Mouse (Mus musculus): ENCODE results near the gene Gm5142. TPM values are rescaled to one million over a fixed set of nuclear protein-coding genes. Genes with fewer than 3 reads are reported as not detected.

The Gm5142 gene
- not detected in 2 replicates for polyA plus RNA-seq (2014; fragmentation: Nextera tagmentation; extraction: Ambion mirVana)

- H3K27me3 ChIP-seq (ENCODE audit: control insufficient read depth, insufficient read depth, low read length): no peaks in the 10 kb centered on the region
- no peaks in the 10 kb centered on the region for H3K4me1 ChIP-seq (ENCODE audit: control insufficient read depth in 2 of 2, insufficient read depth in 2 of 2, low read length in 2 of 2)
- 91% methylated on average over 3 of the region's 3 CpGs for WGBS
- no peak within 1 kb of the TSS for H3K27ac ChIP-seq (replicated peaks in 1 of 2; ENCODE audit: control insufficient read depth in 1 of 2, insufficient read depth in 1 of 2, low read depth in 2 of 2, low read length in 2 of 2)
- H3K9ac ChIP-seq (ENCODE audit: low read length): no peak within 1 kb of the TSS
- no peaks in the 10 kb centered on the region for H3K9me3 ChIP-seq (ENCODE audit: control insufficient read depth, low read length)
- H3K4me2 ChIP-seq (ENCODE audit: low read length): no peak within 1 kb of the TSS
- H3K36me3 ChIP-seq (ENCODE audit: control insufficient read depth, insufficient read depth, low read length): no peaks in the 10 kb centered on the region
- no peak within 1 kb of the TSS for H3K4me3 ChIP-seq (ENCODE audit: control insufficient read depth in 1 of 2, insufficient read depth in 1 of 2, low read depth in 1 of 2, low read length in 2 of 2)
- no peak for ATAC-seq (ENCODE audit: insufficient number of reproducible peaks, insufficient read depth, low FRiP score, low read depth)
Measured at GRCm38 (mm10) chr14:59178649-59179048, at the start of gene Gm5142. TSS of gene Gm5142 (minus strand) at chr14:59178749.

- H3K4me2 ChIP-seq (ENCODE audit: low read length): no peak overlapping the region
- peaks cover 77% of the 10 kb centered on the region for H3K36me3 ChIP-seq (ENCODE audit: control insufficient read depth, insufficient read depth, low read length)
- peaks cover 0 to 8% of the 10 kb centered on the region in 2 experiments; a peak in 1 of 4 replicates for H3K4me1 ChIP-seq (ENCODE audit: control insufficient read depth in 2 of 2, insufficient read depth in 2 of 2, low read length in 2 of 2)
- H3K27ac ChIP-seq (replicated peaks in 1 of 2; ENCODE audit: control insufficient read depth in 1 of 2, insufficient read depth in 1 of 2, low read depth in 2 of 2, low read length in 2 of 2): no peak overlapping the region
- H3K27me3 ChIP-seq (ENCODE audit: control insufficient read depth, insufficient read depth, low read length): peaks cover 53% of the 10 kb centered on the region
- no peak for ATAC-seq (ENCODE audit: insufficient number of reproducible peaks, insufficient read depth, low FRiP score, low read depth)
- no peaks in the 10 kb centered on the region for H3K9me3 ChIP-seq (ENCODE audit: control insufficient read depth, low read length)
- 95% methylated on average over 11 of the region's 11 CpGs for WGBS
- H3K9ac ChIP-seq (ENCODE audit: low read length): no peak overlapping the region
- H3K4me3 ChIP-seq (ENCODE audit: control insufficient read depth in 1 of 2, insufficient read depth in 1 of 2, low read depth in 1 of 2, low read length in 2 of 2): no peak overlapping the region
Measured at GRCm38 (mm10) chr14:59226240-59226639, 47.7 kb upstream of the Gm5142 start.

GRCm38 (mm10) chr14:59219241-59219640 lies 40.7 kb upstream of the Gm5142 start:
- no peaks in the 10 kb centered on the region for H3K4me1 ChIP-seq (ENCODE audit: control insufficient read depth in 2 of 2, insufficient read depth in 2 of 2, low read length in 2 of 2)
- H3K9ac ChIP-seq (ENCODE audit: low read length): no peak overlapping the region

GRCm38 (mm10) chr14:59209816-59210215 lies 31.3 kb upstream of the Gm5142 start:
- Histone ChIP-seq H3K9me3 (ENCODE audit: control insufficient read depth, low read length) (no peaks in the 10 kb centered on the region), H3K27ac (replicated peaks in 1 of 2; ENCODE audit: control insufficient read depth in 1 of 2, insufficient read depth in 1 of 2, low read depth in 2 of 2, low read length in 2 of 2) (no peak overlapping the region), H3K4me3 (ENCODE audit: control insufficient read depth in 1 of 2, insufficient read depth in 1 of 2, low read depth in 1 of 2, low read length in 2 of 2) (no peak overlapping the region), H3K9ac (ENCODE audit: low read length) (no peak overlapping the region), H3K4me1 (ENCODE audit: control insufficient read depth in 2 of 2, insufficient read depth in 2 of 2, low read length in 2 of 2) (peaks cover 0 to 2% of the 10 kb centered on the region in 2 experiments; a peak in 1 of 4 replicates), H3K4me2 (ENCODE audit: low read length) (no peak overlapping the region), H3K36me3 (ENCODE audit: control insufficient read depth, insufficient read depth, low read length) (peaks cover 16% of the 10 kb centered on the region; the same call in 1 of the 2 replicates), H3K27me3 (ENCODE audit: control insufficient read depth, insufficient read depth, low read length) (no peaks in the 10 kb centered on the region)
- 90% methylated on average over 2 of the region's 2 CpGs for WGBS
- no peak for ATAC-seq (ENCODE audit: insufficient number of reproducible peaks, insufficient read depth, low FRiP score, low read depth)

More at GRCm38 (mm10) chr14:59219241-59219640, 40.7 kb upstream of the Gm5142 start:
- no peak for ATAC-seq (ENCODE audit: insufficient number of reproducible peaks, insufficient read depth, low FRiP score, low read depth)
- H3K4me2 ChIP-seq (ENCODE audit: low read length): no peak overlapping the region
- H3K9me3 ChIP-seq (ENCODE audit: control insufficient read depth, low read length): no peaks in the 10 kb centered on the region
- H3K4me3 ChIP-seq (ENCODE audit: control insufficient read depth in 1 of 2, insufficient read depth in 1 of 2, low read depth in 1 of 2, low read length in 2 of 2): no peak overlapping the region
- H3K36me3 ChIP-seq (ENCODE audit: control insufficient read depth, insufficient read depth, low read length): peaks cover 63% of the 10 kb centered on the region
- WGBS: 80% methylated on average over 3 of the region's 3 CpGs
- peaks cover 23% of the 10 kb centered on the region; the same call in 1 of the 2 replicates for H3K27me3 ChIP-seq (ENCODE audit: control insufficient read depth, insufficient read depth, low read length)
- H3K27ac ChIP-seq (replicated peaks in 1 of 2; ENCODE audit: control insufficient read depth in 1 of 2, insufficient read depth in 1 of 2, low read depth in 2 of 2, low read length in 2 of 2): no peak overlapping the region

GRCm38 (mm10) chr14:59209003-59209402 lies 30.5 kb upstream of the Gm5142 start:
- Histone ChIP-seq H3K36me3 (ENCODE audit: control insufficient read depth, insufficient read depth, low read length) (peaks cover 7% of the 10 kb centered on the region; the same call in 1 of the 2 replicates), H3K4me1 (ENCODE audit: control insufficient read depth in 2 of 2, insufficient read depth in 2 of 2, low read length in 2 of 2) (peaks cover 0 to 2% of the 10 kb centered on the region in 2 experiments; a peak in 2 of 4 replicates), H3K9ac (ENCODE audit: low read length) (no peak overlapping the region), H3K9me3 (ENCODE audit: control insufficient read depth, low read length) (no peaks in the 10 kb centered on the region), H3K4me3 (ENCODE audit: control insufficient read depth in 1 of 2, insufficient read depth in 1 of 2, low read depth in 1 of 2, low read length in 2 of 2) (no peak overlapping the region), H3K27ac (replicated peaks in 1 of 2; ENCODE audit: control insufficient read depth in 1 of 2, insufficient read depth in 1 of 2, low read depth in 2 of 2, low read length in 2 of 2) (no peak overlapping the region), H3K4me2 (ENCODE audit: low read length) (no peak overlapping the region), H3K27me3 (ENCODE audit: control insufficient read depth, insufficient read depth, low read length) (no peaks in the 10 kb centered on the region)
- ATAC-seq (ENCODE audit: insufficient number of reproducible peaks, insufficient read depth, low FRiP score, low read depth): no peak
- WGBS: 83% methylated on average over 7 of the region's 7 CpGs

- H3K9me3 ChIP-seq (ENCODE audit: control insufficient read depth, low read length): no peaks in the 10 kb centered on the region
- H3K4me3 ChIP-seq (ENCODE audit: control insufficient read depth in 1 of 2, insufficient read depth in 1 of 2, low read depth in 1 of 2, low read length in 2 of 2): no peak overlapping the region
- no peak overlapping the region for H3K4me2 ChIP-seq (ENCODE audit: low read length)
- H3K27ac ChIP-seq (replicated peaks in 1 of 2; ENCODE audit: control insufficient read depth in 1 of 2, insufficient read depth in 1 of 2, low read depth in 2 of 2, low read length in 2 of 2): no peak overlapping the region
- WGBS: 72% methylated on average over 10 of the region's 10 CpGs
- peaks cover 0 to 2% of the 10 kb centered on the region in 2 experiments; a peak in 2 of 4 replicates for H3K4me1 ChIP-seq (ENCODE audit: control insufficient read depth in 2 of 2, insufficient read depth in 2 of 2, low read length in 2 of 2)
- no peak for ATAC-seq (ENCODE audit: insufficient number of reproducible peaks, insufficient read depth, low FRiP score, low read depth)
- H3K9ac ChIP-seq (ENCODE audit: low read length): no peak overlapping the region
- no peaks in the 10 kb centered on the region for H3K27me3 ChIP-seq (ENCODE audit: control insufficient read depth, insufficient read depth, low read length)
- no peaks in the 10 kb centered on the region for H3K36me3 ChIP-seq (ENCODE audit: control insufficient read depth, insufficient read depth, low read length)
Measured at GRCm38 (mm10) chr14:59205976-59206583, 27.5 kb upstream of the Gm5142 start.

GRCm38 (mm10) chr14:59205461-59205860 lies 26.9 kb upstream of the Gm5142 start:
- no peak overlapping the region for H3K27ac ChIP-seq (replicated peaks in 1 of 2; ENCODE audit: control insufficient read depth in 1 of 2, insufficient read depth in 1 of 2, low read depth in 2 of 2, low read length in 2 of 2)
- H3K9me3 ChIP-seq (ENCODE audit: control insufficient read depth, low read length): no peaks in the 10 kb centered on the region
- H3K9ac ChIP-seq (ENCODE audit: low read length): no peak overlapping the region
- H3K4me3 ChIP-seq (ENCODE audit: control insufficient read depth in 1 of 2, insufficient read depth in 1 of 2, low read depth in 1 of 2, low read length in 2 of 2): no peak overlapping the region
- no peak overlapping the region for H3K4me2 ChIP-seq (ENCODE audit: low read length)
- no peaks in the 10 kb centered on the region for H3K27me3 ChIP-seq (ENCODE audit: control insufficient read depth, insufficient read depth, low read length)
- no peak for ATAC-seq (ENCODE audit: insufficient number of reproducible peaks, insufficient read depth, low FRiP score, low read depth)
- WGBS: 56% methylated on average over 7 of the region's 7 CpGs
- H3K4me1 ChIP-seq (ENCODE audit: control insufficient read depth in 2 of 2, insufficient read depth in 2 of 2, low read length in 2 of 2): peaks cover 2 to 3% of the 10 kb centered on the region in 2 experiments; a peak in 2 of 4 replicates
- H3K36me3 ChIP-seq (ENCODE audit: control insufficient read depth, insufficient read depth, low read length): no peaks in the 10 kb centered on the region

Measured in heart, embryonic 14.5 days (tissue).